Mouse (Mus musculus): ENCODE results near the gene Ifna12. TPM values are rescaled to one million over a fixed set of nuclear protein-coding genes. Genes with fewer than 3 reads are reported as not detected.
A peak's percentile ranks its signal among the peaks of the same experiment; 100 is the strongest.
"Not testable (repeated sequence)": the region's sequence is repeated elsewhere in the genome, so short reads cannot be mapped to it uniquely, and the experiment has no call there.

The Ifna12 gene
- not detected in 3 replicates for total RNA-seq (2017)

DNA sequence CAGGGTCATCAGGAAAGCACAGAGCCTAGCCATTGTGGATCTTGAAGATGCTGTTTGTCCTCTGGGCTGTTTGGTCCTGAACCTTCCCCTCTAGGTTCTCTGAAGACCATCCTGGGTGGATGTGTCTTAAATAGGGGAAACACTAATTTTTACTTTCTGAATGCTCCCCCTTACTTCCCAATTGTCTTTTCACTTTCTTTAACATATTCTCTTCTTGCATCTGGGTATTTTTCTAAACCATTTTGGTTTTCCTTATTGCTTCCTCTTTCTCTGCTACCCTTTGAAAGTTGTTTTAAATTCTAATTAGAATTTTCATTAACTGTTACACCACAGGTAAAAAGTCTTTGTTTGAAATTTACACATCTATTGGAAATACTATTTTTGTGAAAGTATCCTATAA lies at the start of gene Ifna12:
TSS of gene Ifna12 (minus strand) at position 101 of the 400 bp plus-strand sequence.
- no peak for ATAC-seq (replicated peaks; ENCODE audit: insufficient number of reproducible peaks, low FRiP score, low TSS enrichment, poor library complexity, severe bottlenecking)

DNA sequence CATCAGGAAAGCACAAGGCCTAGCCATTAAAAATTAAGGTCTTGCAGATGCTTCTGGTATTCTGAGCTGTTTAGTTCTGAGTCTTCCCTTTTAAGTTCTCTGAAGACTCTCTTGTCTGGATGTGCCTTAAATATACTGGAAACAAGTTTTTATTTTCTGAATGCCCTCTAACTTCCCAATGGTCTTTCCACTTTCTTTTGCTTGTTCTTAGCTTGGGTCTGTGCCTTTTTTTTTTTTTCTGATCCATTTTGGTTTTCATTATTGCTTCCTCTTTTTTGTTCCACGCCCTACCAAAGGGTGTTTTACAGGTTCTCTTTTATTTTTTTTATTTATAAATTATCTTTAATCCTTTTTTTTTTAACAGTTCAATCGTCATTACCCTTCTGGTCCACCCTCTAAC lies 41.2 kb upstream of the Ifna12 start, which contains the start of gene Ifna13:
TSS of gene Ifna13 (minus strand) at position 101 of the 400 bp plus-strand sequence.
- ATAC-seq (replicated peaks; ENCODE audit: insufficient number of reproducible peaks, low FRiP score, low TSS enrichment, poor library complexity, severe bottlenecking), result no peak

DNA sequence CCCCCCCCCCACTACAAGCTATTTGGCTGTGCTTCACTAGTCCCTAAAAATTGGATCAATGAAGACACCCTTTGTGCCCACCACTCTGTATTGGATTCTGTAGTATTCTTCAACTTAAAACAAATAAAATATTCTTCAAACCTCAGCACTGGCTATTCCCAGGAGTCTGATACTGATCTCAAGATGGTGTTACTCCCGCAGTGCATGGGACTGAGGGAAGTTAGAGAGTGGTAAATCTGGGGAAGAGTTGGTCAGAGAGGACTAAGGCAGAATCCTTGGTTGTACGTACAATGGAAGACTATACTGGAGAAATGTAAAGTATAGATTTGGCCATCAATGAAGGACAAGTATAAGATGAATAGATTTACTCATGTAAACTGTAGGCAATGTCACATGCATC lies 39.4 kb upstream of the Ifna12 start:
- ATAC-seq (replicated peaks; ENCODE audit: insufficient number of reproducible peaks, low FRiP score, low TSS enrichment, poor library complexity, severe bottlenecking), result no peak

DNA sequence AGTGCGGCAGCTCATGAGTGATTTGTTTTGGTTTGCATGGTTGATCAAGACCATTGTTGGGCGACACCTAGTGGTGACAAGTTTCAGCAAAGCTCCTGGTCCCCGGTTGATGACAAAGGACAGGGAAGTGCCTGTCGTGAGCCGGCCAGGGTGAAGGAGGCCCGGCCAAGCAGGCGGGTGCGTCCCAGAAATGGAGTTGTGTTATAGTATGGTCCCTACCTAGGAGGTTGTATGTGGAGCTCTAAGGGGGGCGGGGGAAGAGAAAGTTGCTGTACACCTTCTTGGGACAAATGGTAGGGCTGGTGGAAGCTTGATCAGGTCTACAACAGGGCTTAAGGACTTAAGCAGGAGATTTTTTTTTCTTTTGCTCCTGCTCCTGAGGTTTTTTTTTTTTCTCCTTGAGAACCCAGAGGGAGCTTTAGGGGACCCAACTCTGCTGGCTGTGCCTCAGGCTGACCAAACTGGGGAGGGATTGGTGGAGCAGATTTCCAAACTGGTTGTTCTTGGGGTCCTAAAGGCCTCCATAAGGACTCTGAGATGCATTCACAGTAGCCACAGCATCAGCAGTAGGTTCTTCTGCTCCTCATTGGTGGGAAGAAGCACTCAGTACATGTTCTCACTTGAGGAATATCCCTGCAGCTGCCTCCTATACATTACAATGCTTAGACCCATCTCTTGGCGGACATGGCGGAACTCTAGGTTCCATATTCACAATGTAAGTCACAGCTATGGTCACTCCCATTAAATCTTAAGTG lies 38.1 kb upstream of the Ifna12 start:
- ATAC-seq (replicated peaks; ENCODE audit: insufficient number of reproducible peaks, low FRiP score, low TSS enrichment, poor library complexity, severe bottlenecking), result peak; percentile 100

DNA sequence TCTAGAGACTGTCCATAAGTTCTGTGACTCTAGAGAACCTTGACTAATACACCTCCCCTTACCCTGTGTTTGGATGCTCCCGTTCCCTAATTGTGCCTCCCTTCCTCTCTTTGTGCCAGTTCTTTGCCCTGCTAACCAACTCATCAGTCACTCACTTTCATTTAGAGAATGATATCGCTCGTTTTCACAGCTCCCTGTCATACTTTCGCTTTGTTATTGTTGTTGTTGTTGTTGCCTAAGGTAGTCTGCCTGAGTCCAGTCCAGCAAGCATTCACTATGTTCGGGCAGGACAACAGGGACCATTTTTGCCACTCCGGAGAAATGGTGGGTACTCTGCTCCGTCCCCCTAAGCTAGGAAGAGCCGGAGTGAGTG lies 37.5 kb upstream of the Ifna12 start:
- ATAC-seq (replicated peaks; ENCODE audit: insufficient number of reproducible peaks, low FRiP score, low TSS enrichment, poor library complexity, severe bottlenecking), result no peak

DNA sequence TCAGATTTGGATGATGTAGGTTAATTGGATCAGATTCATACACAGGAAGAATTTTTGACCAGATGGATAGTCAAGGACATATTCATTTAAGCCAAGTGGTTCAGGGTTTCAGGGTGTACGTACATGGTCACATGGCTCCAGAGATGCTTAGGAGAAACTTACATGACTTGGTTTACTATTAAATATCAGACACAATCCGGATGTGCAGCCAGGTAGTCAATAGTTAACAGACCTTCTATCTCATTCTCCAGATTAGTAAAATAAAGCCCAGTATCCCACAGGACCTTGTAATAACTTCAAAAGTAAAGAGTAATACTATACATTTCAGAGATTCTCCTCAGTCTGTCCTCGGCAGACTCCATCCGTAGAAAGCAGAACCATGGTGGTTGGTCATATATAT lies 31.1 kb upstream of the Ifna12 start, which contains the start of gene C87499:
TSS of gene C87499 (minus strand) at position 101 of the 400 bp plus-strand sequence.
- ATAC-seq (replicated peaks; ENCODE audit: insufficient number of reproducible peaks, low FRiP score, low TSS enrichment, poor library complexity, severe bottlenecking), result no peak

DNA sequence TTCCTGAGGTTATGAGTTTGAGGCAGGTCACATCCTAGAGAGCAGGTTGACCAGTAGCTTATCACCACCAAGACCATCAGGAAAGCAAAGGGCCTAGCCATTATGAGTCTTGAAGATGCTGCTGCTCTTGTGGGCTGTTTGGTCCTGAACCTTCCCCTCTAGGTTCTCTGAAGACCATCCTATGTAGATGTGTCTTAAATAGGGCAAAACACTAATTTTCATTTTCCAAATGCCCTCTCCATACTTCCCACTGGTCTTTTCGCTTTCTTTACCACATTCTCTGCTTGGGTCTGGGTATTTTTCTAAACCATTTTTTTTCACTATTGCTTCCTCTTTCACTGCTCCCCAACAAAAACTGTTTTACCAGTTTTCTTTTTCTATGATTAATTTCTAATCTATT lies 10.9 kb downstream of the Ifna12 start, which contains the start of gene Ifna9:
TSS of gene Ifna9 (minus strand) at position 101 of the 400 bp plus-strand sequence.
- ATAC-seq (replicated peaks; ENCODE audit: insufficient number of reproducible peaks, low FRiP score, low TSS enrichment, poor library complexity, severe bottlenecking), result no peak

DNA sequence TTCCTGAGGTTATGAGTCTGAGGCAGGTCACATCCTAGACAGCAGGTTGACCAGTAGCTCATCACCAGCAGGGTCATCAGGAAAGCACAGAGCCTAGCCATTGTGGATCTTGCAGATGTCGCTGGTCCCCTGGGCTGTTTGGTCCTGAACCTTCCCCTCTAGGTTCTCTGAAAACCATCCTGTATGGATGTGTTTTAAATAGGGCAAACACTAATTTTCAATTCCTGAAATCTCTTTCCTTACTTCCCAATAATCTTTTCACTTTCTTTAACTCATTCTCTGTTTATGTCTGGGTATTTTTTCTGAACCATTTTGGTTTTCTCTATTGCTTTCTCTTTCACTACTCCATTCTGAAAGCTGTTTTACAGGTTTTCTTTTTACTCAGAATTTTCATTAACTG lies 31.5 kb downstream of the Ifna12 start, which contains the start of gene Ifna14:
TSS of gene Ifna14 (minus strand) at position 101 of the 400 bp plus-strand sequence.
- ATAC-seq (replicated peaks; ENCODE audit: insufficient number of reproducible peaks, low FRiP score, low TSS enrichment, poor library complexity, severe bottlenecking), result no peak

DNA sequence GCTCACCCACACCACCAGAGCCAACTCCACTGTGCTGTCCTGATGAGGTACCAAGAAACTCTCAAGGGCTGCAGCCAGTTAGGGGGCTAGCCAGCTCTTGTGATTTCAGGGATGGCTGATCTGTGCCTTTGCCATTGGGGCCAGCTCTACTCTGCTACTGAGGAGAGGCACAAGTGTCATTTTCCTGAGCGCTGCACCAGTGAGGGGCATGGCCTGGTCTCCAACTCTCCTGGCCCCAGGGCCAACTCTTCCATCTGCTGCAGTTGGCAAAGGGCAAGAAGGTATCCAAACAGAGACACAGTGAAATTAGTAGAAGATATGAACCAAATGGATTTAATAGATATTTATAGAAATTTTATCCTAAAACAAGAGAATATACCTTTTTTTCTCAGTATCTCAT lies 41.4 kb downstream of the Ifna12 start:
- ATAC-seq (replicated peaks; ENCODE audit: insufficient number of reproducible peaks, low FRiP score, low TSS enrichment, poor library complexity, severe bottlenecking), result no peak

DNA sequence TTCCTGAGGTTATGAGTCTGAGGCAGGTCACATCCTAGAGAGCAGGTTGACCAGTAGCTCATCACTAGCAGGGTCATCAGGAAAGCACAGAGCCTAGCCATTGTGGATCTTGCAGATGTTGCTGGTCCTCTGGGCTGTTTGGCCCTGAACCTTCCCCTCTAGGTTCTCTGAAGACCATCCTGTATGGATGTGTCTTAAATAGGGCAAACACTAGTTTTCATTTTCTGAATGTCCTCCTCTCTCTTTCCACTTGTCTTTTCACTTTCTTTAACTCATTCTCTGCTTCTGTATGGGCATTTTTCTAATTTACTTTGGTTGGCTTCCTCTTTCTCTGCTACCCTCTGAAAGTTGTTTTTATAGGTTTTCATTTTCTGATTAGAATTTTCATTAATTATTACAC lies 45.0 kb downstream of the Ifna12 start, which contains the start of gene Ifna15:
TSS of gene Ifna15 (minus strand) at position 101 of the 400 bp plus-strand sequence.
- ATAC-seq (replicated peaks; ENCODE audit: insufficient number of reproducible peaks, low FRiP score, low TSS enrichment, poor library complexity, severe bottlenecking), result not testable (repeated sequence)

Other genes with a start within 250 kb of the Ifna12 start
- 23.0 to 31.7 TPM (median 30.7 TPM) in 3 replicates for gene Hacd4, start 164.4 kb downstream of the Ifna12 start, total RNA-seq (2017)
- not detected in 3 replicates for gene Ifnb1, start 80.6 kb downstream of the Ifna12 start, total RNA-seq (2017)
- gene Ifna15, start 45.1 kb downstream of the Ifna12 start, total RNA-seq (2017), result not detected in 3 replicates
- not detected in 3 replicates for gene Ifna14, start 31.6 kb downstream of the Ifna12 start, total RNA-seq (2017)
- not detected in 3 replicates for gene Ifna9, start 11.0 kb downstream of the Ifna12 start, total RNA-seq (2017)
- not detected in 3 replicates for gene C87499, start 31.0 kb upstream of the Ifna12 start, total RNA-seq (2017)
- not detected in 3 replicates for gene Ifna13, start 41.1 kb upstream of the Ifna12 start, total RNA-seq (2017)
- not detected in 3 replicates for gene Ifna16, start 73.5 kb upstream of the Ifna12 start, total RNA-seq (2017)
- not detected in 3 replicates for gene Ifna2, start 80.5 kb upstream of the Ifna12 start, total RNA-seq (2017)
- gene Ifnab, start 88.0 kb upstream of the Ifna12 start, total RNA-seq (2017), result 0.43 TPM in 1 of 3 replicates, not detected in the others
- gene Gm26566, start 118.4 kb upstream of the Ifna12 start, total RNA-seq (2017), result 0.49 to 2.0 TPM in 2 of 3 replicates, not detected in the other
- 43.5 to 56.6 TPM (median 49.0 TPM) in 3 replicates for gene Klhl9, start 119.1 kb upstream of the Ifna12 start, total RNA-seq (2017)
- gene Gm13271, start 151.5 kb upstream of the Ifna12 start, total RNA-seq (2017), result not detected in 3 replicates
- gene Gm13283, start 156.7 kb upstream of the Ifna12 start, total RNA-seq (2017), result not detected in 3 replicates
- gene Gm13290, start 170.5 kb upstream of the Ifna12 start, total RNA-seq (2017), result not detected in 3 replicates
- not detected in 3 replicates for gene Gm13289, start 173.5 kb upstream of the Ifna12 start, total RNA-seq (2017)
- not detected in 3 replicates for gene Gm13272, start 176.5 kb upstream of the Ifna12 start, total RNA-seq (2017)
- not detected in 3 replicates for gene Ifnz, start 178.8 kb upstream of the Ifna12 start, total RNA-seq (2017)
- gene Gm13276, start 182.3 kb upstream of the Ifna12 start, total RNA-seq (2017), result not detected in 3 replicates
- gene Gm13277, start 185.3 kb upstream of the Ifna12 start, total RNA-seq (2017), result not detected in 3 replicates
- gene Gm13278, start 188.2 kb upstream of the Ifna12 start, total RNA-seq (2017), result not detected in 3 replicates
- gene Gm13275, start 191.1 kb upstream of the Ifna12 start, total RNA-seq (2017), result not detected in 3 replicates
- not detected in 3 replicates for gene Gm13279, start 194.0 kb upstream of the Ifna12 start, total RNA-seq (2017)
- gene Gm13285, start 196.3 kb upstream of the Ifna12 start, total RNA-seq (2017), result not detected in 3 replicates
- gene Gm13287, start 199.9 kb upstream of the Ifna12 start, total RNA-seq (2017), result not detected in 3 replicates
- 0.29 TPM in 1 of 3 replicates, not detected in the others for gene Gm13288, start 202.2 kb upstream of the Ifna12 start, total RNA-seq (2017)
- gene Ifna7, start 212.9 kb upstream of the Ifna12 start, total RNA-seq (2017), result not detected in 3 replicates
- gene Ifna11, start 216.6 kb upstream of the Ifna12 start, total RNA-seq (2017), result not detected in 3 replicates
- not detected in 3 replicates for gene Ifna6, start 224.0 kb upstream of the Ifna12 start, total RNA-seq (2017)
- gene Ifna5, start 232.1 kb upstream of the Ifna12 start, total RNA-seq (2017), result not detected in 3 replicates
- not detected in 3 replicates for gene Ifna4, start 238.5 kb upstream of the Ifna12 start, total RNA-seq (2017)
- gene Ifna1, start 246.7 kb upstream of the Ifna12 start, total RNA-seq (2017), result not detected in 3 replicates

Data from monocyte, adult 5-6 weeks (primary cell).